Mouse (Mus musculus): ENCODE results near the gene Dicer1. TPM values are rescaled to one million over a fixed set of nuclear protein-coding genes. Genes with fewer than 3 reads are reported as not detected.

The Dicer1 gene
- total and polyA plus RNA-seq, 3 experiments = 14.6 to 25.9 TPM; not detected in 1

DNA sequence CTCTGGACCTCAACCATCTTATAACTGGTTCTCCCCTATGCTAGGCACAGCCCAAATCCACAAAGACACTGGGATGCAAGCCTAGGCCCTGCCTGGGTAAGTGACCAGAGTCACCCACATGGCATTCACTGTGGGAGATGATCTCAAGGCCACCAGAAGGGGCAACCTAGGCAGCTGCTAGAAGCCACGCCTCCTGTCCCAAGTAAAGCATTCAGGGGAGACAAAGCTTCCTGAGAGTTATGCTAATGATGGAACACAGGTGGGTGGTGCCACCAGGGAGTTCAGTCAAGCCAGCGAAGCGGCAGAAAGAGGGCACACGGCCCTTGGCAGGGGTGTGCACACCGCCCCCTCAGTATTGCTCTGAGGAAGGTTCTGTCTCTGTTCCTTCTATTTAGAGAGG, 43.2 kb upstream of the Dicer1 start:
- Histone ChIP-seq H3K9ac (ENCODE audit: control insufficient read depth, low read depth, low read length, poor library complexity, severe bottlenecking) (no peak overlapping the region), H3K4me1 (ENCODE audit: control insufficient read depth in 1 of 2, insufficient read depth in 2 of 2, low read length in 2 of 2) (no peaks in the 10 kb centered on the region), H3K36me3 (ENCODE audit: control insufficient read depth in 1 of 2, insufficient read depth in 2 of 2, low read length in 2 of 2) (no peaks in the 10 kb centered on the region), H3K79me2 (ENCODE audit: control insufficient read depth, insufficient read depth, low read length, poor library complexity) (no peaks in the 10 kb centered on the region), H3K27me3 (ENCODE audit: control insufficient read depth in 1 of 2, insufficient read depth in 2 of 2, low read length in 2 of 2) (no peaks in the 10 kb centered on the region), H3K4me3 (ENCODE audit: control insufficient read depth in 1 of 2, insufficient read depth in 1 of 2, low read depth in 2 of 2, low read length in 2 of 2) (no peak overlapping the region), H3K9me3 (replicated peaks; ENCODE audit: insufficient read depth, low read length) (no peaks in the 10 kb centered on the region), H3K27ac (ENCODE audit: control insufficient read depth, low read depth, low read length) (no peak overlapping the region)
- no peak for TF ChIP-seq RAD21 (IDR thresholded peaks at IDR 0.05; ENCODE audit: low read depth, low read length)
- TF ChIP-seq TBP (IDR thresholded peaks at IDR 0.05; ENCODE audit: low read depth, low read length) = no peak
- no peak for TF ChIP-seq UBTF (IDR thresholded peaks at IDR 0.05; ENCODE audit: borderline replicate concordance, insufficient read depth, low read depth, low read length)
- TF ChIP-seq BHLHE40 (IDR thresholded peaks at IDR 0.05; ENCODE audit: borderline replicate concordance, low read depth, low read length) = no peak
- TF ChIP-seq ZKSCAN1 (IDR thresholded peaks at IDR 0.05; ENCODE audit: low read depth, low read length) = no peak
- no peak for DNase-seq (ENCODE audit: low read depth, low spot score)

DNA sequence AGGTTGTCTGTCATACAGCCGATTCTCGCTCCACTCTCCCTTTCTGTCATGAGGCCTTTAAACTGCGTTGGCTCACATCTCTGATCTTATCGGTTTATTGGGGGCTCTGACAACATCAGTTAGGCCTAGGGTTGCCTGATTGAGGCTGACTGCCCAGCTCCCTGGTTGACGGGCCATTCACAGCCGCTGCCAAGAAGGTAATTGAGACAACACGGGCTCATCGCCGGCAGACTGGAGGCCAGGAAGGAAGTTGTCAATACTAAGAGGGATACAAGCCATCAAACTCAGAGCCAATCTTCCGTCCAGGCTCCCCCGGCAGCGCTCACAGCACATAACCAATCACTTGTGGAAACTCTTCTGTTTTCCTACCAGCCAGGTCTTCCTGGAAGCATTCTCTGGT, 41.7 kb upstream of the Dicer1 start:
- Histone ChIP-seq H3K9ac (ENCODE audit: control insufficient read depth, low read depth, low read length, poor library complexity, severe bottlenecking) (no peak overlapping the region), H3K9me3 (replicated peaks; ENCODE audit: insufficient read depth, low read length) (no peaks in the 10 kb centered on the region), H3K4me1 (ENCODE audit: control insufficient read depth in 1 of 2, insufficient read depth in 2 of 2, low read length in 2 of 2) (no peaks in the 10 kb centered on the region), H3K4me3 (ENCODE audit: control insufficient read depth in 1 of 2, insufficient read depth in 1 of 2, low read depth in 2 of 2, low read length in 2 of 2) (no peak overlapping the region), H3K27me3 (ENCODE audit: control insufficient read depth in 1 of 2, insufficient read depth in 2 of 2, low read length in 2 of 2) (no peaks in the 10 kb centered on the region), H3K36me3 (ENCODE audit: control insufficient read depth in 1 of 2, insufficient read depth in 2 of 2, low read length in 2 of 2) (no peaks in the 10 kb centered on the region), H3K27ac (ENCODE audit: control insufficient read depth, low read depth, low read length) (no peak overlapping the region), H3K79me2 (ENCODE audit: control insufficient read depth, insufficient read depth, low read length, poor library complexity) (no peaks in the 10 kb centered on the region)
- DNase-seq (ENCODE audit: low read depth, low spot score) = no peak
- TF ChIP-seq POLR2A (IDR thresholded peaks at IDR 0.05; ENCODE audit: control insufficient read depth in 1 of 2, insufficient read depth in 1 of 2, low read depth in 1 of 2, low read length in 2 of 2, poor library complexity in 1 of 2) (no peak), MAX (IDR thresholded peaks at IDR 0.05; ENCODE audit: low read length) (no peak), ETS1 (IDR thresholded peaks at IDR 0.05; ENCODE audit: low read depth, low read length) (no peak), MAFK (IDR thresholded peaks at IDR 0.05; ENCODE audit: borderline replicate concordance, low read depth, low read length) (no peak), USF1 (IDR thresholded peaks at IDR 0.05; ENCODE audit: low read depth, low read length) (no peak), NRF1 (IDR thresholded peaks at IDR 0.05; ENCODE audit: insufficient read depth, low read depth, low read length, poor library complexity, severe bottlenecking) (no peak), GABPA (IDR thresholded peaks at IDR 0.05; ENCODE audit: low read depth, low read length) (no peak), SIN3A (IDR thresholded peaks at IDR 0.05; ENCODE audit: low read length) (no peak), TBP (IDR thresholded peaks at IDR 0.05; ENCODE audit: low read depth, low read length) (no peak), EP300 (IDR thresholded peaks at IDR 0.05; ENCODE audit: low read depth in 1 of 2, low read length in 2 of 2) (no peak), SMC3 (IDR thresholded peaks at IDR 0.05; ENCODE audit: low read depth, low read length) (no peak), ZKSCAN1 (IDR thresholded peaks at IDR 0.05; ENCODE audit: low read depth, low read length) (no peak), MYC (IDR thresholded peaks at IDR 0.05; ENCODE audit: low read depth, low read length) (no peak), MXI1 (IDR thresholded peaks at IDR 0.05; ENCODE audit: low read depth, low read length) (no peak), CHD2 (IDR thresholded peaks at IDR 0.05; ENCODE audit: low read length) (no peak), USF2 (IDR thresholded peaks at IDR 0.05; ENCODE audit: borderline replicate concordance in 1 of 2, insufficient read depth in 1 of 2, low read depth in 1 of 2, low read length in 2 of 2) (no peak), POLR2AphosphoS5 (IDR thresholded peaks at IDR 0.05; ENCODE audit: borderline replicate concordance, low read depth, low read length) (no peak), E2F4 (IDR thresholded peaks at IDR 0.05; ENCODE audit: borderline replicate concordance, low read depth, low read length) (no peak)

All from MEL (cell line).